Mouse (Mus musculus) heart, postnatal 0 days (tissue): ENCODE measurements around the gene Abracl. TPM values are rescaled to one million over a fixed set of nuclear protein-coding genes. Genes with fewer than 3 reads are reported as not detected.

Source experiments
- ATAC-seq: fragments of 200-750 bp; cut with Nextera tagmentation; 2 replicates; pipeline ENCODE4 v1.8.0; 2017; ENCODE audit warnings: low read depth, moderate number of reproducible peaks, moderate library complexity; ENCODE audit not compliant: insufficient read depth
- DNase-seq: peaks from one replicate; pipeline ENCODE4 v3.0.0-alpha.2; 2016; ENCODE audit warnings: low spot score
- H3K27ac ChIP-seq: fragments of 300-500 bp; sonication (generic); 2 replicates; pipeline ENCODE4 v1.5.1; 2014; ENCODE audit warnings: low read depth, mild to moderate bottlenecking
- H3K27me3 ChIP-seq: fragments of 300-500 bp; sonication (generic); 2 replicates; pipeline ENCODE4 v1.6.1; 2014; ENCODE audit warnings: low read length, mixed read lengths; ENCODE audit not compliant: control insufficient read depth, insufficient read depth
- H3K36me3 ChIP-seq: fragments of 300-500 bp; sonication (generic); replicated peaks from 2 replicates; pipeline ENCODE4 v1.6.1; 2014; ENCODE audit warnings: low read length, mixed read lengths; ENCODE audit not compliant: control insufficient read depth, insufficient read depth
- H3K4me1 ChIP-seq: fragments of 300-500 bp; sonication (generic); 2 replicates; pipeline ENCODE4 v1.6.1; 2014; ENCODE audit warnings: antibody characterized with exemption; ENCODE audit not compliant: control insufficient read depth, insufficient read depth
- H3K4me2 ChIP-seq: fragments of 300-500 bp; sonication (generic); 2 replicates; pipeline ENCODE4 v1.6.1; 2014; ENCODE audit warnings: low read depth, mild to moderate bottlenecking, low read length, moderate library complexity
- H3K4me3 ChIP-seq: fragments of 300-500 bp; sonication (generic); 2 replicates; pipeline ENCODE4 v1.5.1; 2014; ENCODE audit warnings: low read depth, low read length
- H3K9ac ChIP-seq: fragments of 300-500 bp; sonication (generic); replicated peaks from 2 replicates; pipeline ENCODE4 v1.6.1; 2014; ENCODE audit warnings: low read depth, low read length, mixed read lengths
- H3K9me3 ChIP-seq: fragments of 300-500 bp; sonication (generic); replicated peaks from 2 replicates; pipeline ENCODE4 v1.6.1; 2016; ENCODE audit warnings: low read length; ENCODE audit not compliant: control insufficient read depth
- CTCF ChIP-seq: IDR thresholded peaks from 2 replicates; pipeline ENCODE4 v1.5.1; 2016; ENCODE audit warnings: antibody characterized with exemption, control low read depth, low read depth
- EP300 ChIP-seq: IDR thresholded peaks from 2 replicates; pipeline ENCODE4 v1.6.1; 2016; ENCODE audit warnings: antibody characterized with exemption, low read depth
- WGBS: fragments of 180-500 bp; shearing (Covaris S2); extraction: QIAGEN DNeasy Blood & Tissue Kit; methylation state at CpG from one replicate; pipeline ENCODE4 v1.1.7; 2014; 5-methylcytosine and 5-hydroxymethylcytosine counted together
- polyA plus RNA-seq: library from polyadenylated mRNA; unstranded; fragments of >200 nt; fragmentation: Nextera tagmentation; extraction: Ambion mirVana; gene quantifications from 2 replicates; pipeline ENCODE4 v1.2.1, GENCODE M21; 2015
- total RNA-seq: library from RNA; depleted of rRNA; stranded (reverse); fragments of >200 nt; gene quantifications from 2 replicates; pipeline ENCODE4 v1.2.3, GENCODE M21; 2014; ENCODE audit warnings: low replicate concordance; rRNA removed

The Abracl gene
- total RNA-seq (84.3 and 88.7 TPM in 2 replicates), polyA plus RNA-seq (255 and 288 TPM in 2 replicates)

DNA sequence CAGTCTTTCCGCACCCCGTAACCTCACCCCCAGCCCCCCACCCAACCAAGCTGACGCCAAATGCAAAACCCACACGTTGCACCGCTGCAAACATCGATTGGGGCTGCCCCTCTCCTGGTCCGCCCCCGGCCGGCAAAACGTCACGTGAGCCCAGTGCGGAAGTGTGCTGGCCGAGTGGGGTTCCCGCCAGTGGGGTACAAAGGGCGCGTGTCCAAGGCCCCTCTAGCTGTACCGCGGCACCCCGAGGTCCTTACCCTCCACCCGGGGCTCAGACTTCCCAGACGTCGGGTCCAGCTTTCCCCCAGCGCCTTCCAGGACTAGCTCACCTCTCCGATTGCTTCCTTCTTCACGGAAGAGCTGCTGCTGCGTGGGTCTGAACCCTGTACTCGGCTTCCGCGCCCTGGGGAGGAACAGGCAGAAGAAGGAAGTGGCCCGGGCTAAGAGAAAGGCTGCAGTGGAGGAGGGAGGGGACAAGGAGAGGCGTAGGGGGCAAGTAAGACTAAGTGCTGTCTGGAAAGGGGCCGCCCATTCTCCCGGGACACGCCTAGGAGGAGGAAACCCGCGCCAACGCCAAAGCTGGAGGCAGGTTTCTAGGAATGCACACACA, at the start of gene Abracl:
Gene Abracl, minus strand, starts transcription at position 548 of the 607 bp plus-strand sequence.
- H3K27ac ChIP-seq: peak within 1 kb of the TSS; percentile 98
- DNase-seq (peak; percentile 90), ATAC-seq (peak; percentile 86)
- peak within 1 kb of the TSS; percentile 77 for H3K4me2 ChIP-seq
- H3K9ac ChIP-seq: peak within 1 kb of the TSS; percentile 88
- H3K9me3 ChIP-seq: no peaks in the 10 kb centered on the region
- peaks cover 9% of the 10 kb centered on the region; the same call in 1 of the 2 replicates for H3K4me1 ChIP-seq
- H3K4me3 ChIP-seq: peak within 1 kb of the TSS; percentile 76
- TF ChIP-seq CTCF (peak; percentile 14; the same call in 1 of the 2 replicates), EP300 (no peak)
- no peaks in the 10 kb centered on the region for H3K27me3 ChIP-seq
- under 1% methylated on average over 37 of the region's 37 CpGs for WGBS
- H3K36me3 ChIP-seq: 0 out of 2 replicates have a peak, but pooled peaks cover 10% of the 10 kb centered on the region

DNA sequence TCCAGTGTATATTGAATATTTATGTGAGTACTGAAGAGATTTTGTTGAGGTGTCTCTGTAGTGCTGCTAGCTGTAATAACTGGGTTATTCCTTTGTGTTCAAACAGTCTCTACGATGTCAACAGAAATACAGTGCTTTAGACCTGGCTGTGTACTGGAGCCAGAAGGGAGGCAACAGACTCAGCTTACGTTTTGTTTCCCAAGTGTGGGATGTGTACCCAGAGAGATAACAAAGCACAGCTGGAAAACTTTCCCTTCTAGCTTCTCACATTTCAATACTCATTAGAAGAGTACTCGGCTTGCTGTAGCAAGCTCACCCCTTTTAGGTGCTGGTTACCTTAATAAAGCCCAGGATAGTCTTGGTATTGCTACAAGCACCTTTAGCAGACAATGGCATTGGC, 49.8 kb upstream of the Abracl start:
- 39% methylated on average over 3 of the region's 3 CpGs for WGBS
- H3K36me3 ChIP-seq: no peaks in the 10 kb centered on the region
- H3K27ac ChIP-seq: 0 out of 2 replicates have a peak overlapping the region, but pooled peaks have one; percentile 1
- H3K9me3 ChIP-seq: no peaks in the 10 kb centered on the region
- no peak overlapping the region for H3K4me2 ChIP-seq
- no peak for TF ChIP-seq CTCF
- no peak for TF ChIP-seq EP300
- DNase-seq: no peak
- H3K27me3 ChIP-seq: no peaks in the 10 kb centered on the region
- ATAC-seq: no peak
- no peak overlapping the region for H3K4me3 ChIP-seq
- peaks cover 56% of the 10 kb centered on the region for H3K4me1 ChIP-seq
- no peak overlapping the region for H3K9ac ChIP-seq

DNA sequence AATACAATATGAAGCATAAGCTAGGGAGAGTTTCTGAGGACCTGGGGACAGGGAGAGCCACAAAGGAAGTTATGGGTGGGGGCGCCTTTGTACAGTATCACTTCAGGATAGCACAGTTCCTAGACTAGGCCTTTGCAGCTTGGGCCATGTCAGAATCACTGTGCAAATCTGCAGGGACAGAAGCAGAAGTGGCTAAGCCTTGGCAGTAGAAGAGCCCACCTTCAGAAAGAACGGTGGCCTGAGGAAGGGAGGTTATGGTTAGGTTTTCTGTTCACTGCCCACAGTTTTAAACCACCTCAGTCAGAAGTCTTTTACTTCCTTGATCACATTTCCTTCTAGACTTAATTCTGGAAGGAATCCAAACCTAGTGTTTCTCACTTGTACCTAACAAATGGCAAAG, 47.5 kb upstream of the Abracl start:
- no peaks in the 10 kb centered on the region for H3K27me3 ChIP-seq
- H3K4me1 ChIP-seq: peaks cover 67% of the 10 kb centered on the region
- DNase-seq: no peak
- TF ChIP-seq EP300 (no peak), CTCF (no peak)
- ATAC-seq: no peak
- no peak overlapping the region for H3K4me2 ChIP-seq
- no peak overlapping the region for H3K4me3 ChIP-seq
- 60% methylated on average over 2 of the region's 2 CpGs for WGBS
- H3K9me3 ChIP-seq: no peaks in the 10 kb centered on the region
- H3K27ac ChIP-seq: peak overlapping the region; percentile 37
- no peak overlapping the region for H3K9ac ChIP-seq
- H3K36me3 ChIP-seq: no peaks in the 10 kb centered on the region

DNA sequence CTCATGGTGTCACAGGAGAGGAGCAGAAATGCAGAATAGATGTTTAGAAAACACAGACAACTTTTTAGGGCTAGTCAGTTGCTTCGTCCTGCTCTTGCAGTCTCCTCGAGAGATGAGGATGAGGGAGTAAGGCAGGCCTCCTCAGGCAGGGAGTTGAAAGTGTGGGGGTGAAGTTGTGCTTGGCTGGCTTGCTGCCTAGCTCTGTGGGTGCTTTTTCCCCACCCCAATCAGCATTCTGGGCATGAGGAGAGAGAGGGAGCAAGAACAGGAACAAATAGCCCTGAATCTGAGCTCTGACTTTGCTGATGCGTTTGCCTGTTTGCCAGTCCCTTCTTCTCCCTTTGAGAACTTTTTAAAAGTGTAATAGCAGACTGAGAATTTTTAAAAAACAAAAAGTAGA, 47.1 kb upstream of the Abracl start:
- H3K27ac ChIP-seq: peak overlapping the region; percentile 37
- no peaks in the 10 kb centered on the region for H3K27me3 ChIP-seq
- DNase-seq (no peak), ATAC-seq (no peak)
- H3K4me3 ChIP-seq: no peak overlapping the region
- TF ChIP-seq EP300 (no peak), CTCF (no peak)
- H3K9me3 ChIP-seq: no peaks in the 10 kb centered on the region
- no peak overlapping the region for H3K4me2 ChIP-seq
- no peak overlapping the region for H3K9ac ChIP-seq
- H3K4me1 ChIP-seq: peaks cover 66% of the 10 kb centered on the region
- H3K36me3 ChIP-seq: no peaks in the 10 kb centered on the region
- WGBS: 35% methylated on average over 3 of the region's 3 CpGs

DNA sequence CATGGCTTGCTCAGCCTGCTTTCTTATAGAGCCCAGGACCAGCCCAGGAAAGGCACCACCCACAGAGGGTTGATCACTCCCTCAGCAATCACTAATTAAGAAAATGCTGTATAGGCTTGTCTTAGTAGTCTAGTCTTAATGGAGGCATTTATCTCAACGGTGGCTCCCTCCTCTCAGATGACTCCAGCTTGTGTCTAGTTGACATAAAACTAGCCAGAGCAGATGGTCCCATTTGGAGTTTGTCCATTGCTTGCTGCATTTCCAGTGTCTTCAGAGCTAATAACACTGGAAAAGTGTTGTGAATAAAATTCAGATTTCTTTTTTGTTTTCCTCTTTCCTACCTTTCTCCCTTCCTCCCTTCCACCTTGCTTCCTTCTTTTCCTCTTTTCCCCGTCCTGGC, 46.5 kb upstream of the Abracl start:
- no peaks in the 10 kb centered on the region for H3K36me3 ChIP-seq
- no peak for DNase-seq
- H3K9me3 ChIP-seq: no peaks in the 10 kb centered on the region
- H3K4me3 ChIP-seq: no peak overlapping the region
- ATAC-seq: no peak
- 74% methylated on average over 2 of the region's 2 CpGs for WGBS
- TF ChIP-seq EP300: no peak
- TF ChIP-seq CTCF: no peak
- 0 out of 2 replicates have a peak overlapping the region, but pooled peaks have one; percentile 20 for H3K27ac ChIP-seq
- H3K4me1 ChIP-seq: peaks cover 65% of the 10 kb centered on the region
- no peak overlapping the region for H3K9ac ChIP-seq
- no peaks in the 10 kb centered on the region for H3K27me3 ChIP-seq
- H3K4me2 ChIP-seq: no peak overlapping the region
